Mouse (Mus musculus) ES-E14 (cell line): ENCODE data around the gene Nanog.
A peak's percentile ranks its signal among the peaks of the same experiment; 100 is the strongest.

Experiments
- CHD2 ChIP-seq: IDR thresholded peaks from 2 replicates; pipeline ENCODE4 v1.6.1; 2014; ENCODE audit warnings: mild to moderate bottlenecking, low read depth, low read length, inconsistent platforms
- HCFC1 ChIP-seq: IDR thresholded peaks from 2 replicates; pipeline ENCODE4 v1.6.1; 2012; ENCODE audit warnings: low read length, inconsistent platforms, borderline replicate concordance; ENCODE audit not compliant: insufficient read depth
- MAFK ChIP-seq: IDR thresholded peaks from 2 replicates; pipeline ENCODE4 v1.6.1; 2014; ENCODE audit warnings: mild to moderate bottlenecking, low read depth, low read length, inconsistent platforms; ENCODE audit not compliant: insufficient read depth
- ZC3H11A ChIP-seq: IDR thresholded peaks from 2 replicates; pipeline ENCODE4 v1.6.1; 2012; ENCODE audit warnings: low read depth, mild to moderate bottlenecking, inconsistent platforms, low read length, borderline replicate concordance
- ZNF384 ChIP-seq: IDR thresholded peaks from 2 replicates; pipeline ENCODE4 v1.6.1; 2012; ENCODE audit warnings: low read depth, low read length, inconsistent platforms

DNA sequence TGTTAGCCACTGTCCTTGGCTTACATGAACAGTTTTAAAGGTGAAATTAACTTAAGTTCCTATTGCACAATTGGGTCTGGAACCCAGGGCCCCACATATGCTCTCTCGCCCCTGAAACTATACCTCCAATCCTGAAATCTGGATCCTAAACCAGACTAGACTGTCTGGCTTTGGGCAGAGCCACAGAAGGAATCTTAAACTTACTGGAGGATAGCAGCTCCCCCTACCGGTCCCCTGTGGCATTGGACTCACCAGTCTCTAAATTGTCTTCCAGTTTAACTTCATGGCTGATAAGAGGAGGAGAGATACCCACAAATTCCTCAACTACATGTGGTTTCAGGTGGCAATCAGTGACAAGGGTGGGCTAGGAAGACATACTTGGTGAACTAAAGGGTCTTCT is 12.7 kb downstream of the Nanog start:
- TF ChIP-seq ZC3H11A (peak; percentile 78), MAFK (no peak), HCFC1 (no peak), CHD2 (no peak), ZNF384 (no peak)
